Mouse (Mus musculus) erythroblast, embryonic 14.5 days (primary cell): Measurements from ENCODE around the gene Nup85.

Experiments used
- GATA1 ChIP-seq: IDR thresholded peaks from 2 replicates; pipeline ENCODE4 v1.6.1; 2012; ENCODE audit warnings: low read length, inconsistent platforms, mixed read lengths
- TAL1 ChIP-seq: IDR thresholded peaks from 3 replicates; pipeline ENCODE4 v1.6.1; 2012; ENCODE audit warnings: low read length, inconsistent platforms, mixed read lengths

GRCm38 (mm10) chr11:115543571-115543970 is 20.7 kb upstream of the Nup85 start:
- TF ChIP-seq TAL1, result no peak
- TF ChIP-seq GATA1, result no peak
